Mouse (Mus musculus) cerebellum, adult 9-10 months (tissue): ENCODE data around the gene Ptprd.

Source experiments
- DNase-seq: peaks from one replicate; pipeline ENCODE4 v3.0.0; 2022

Ptprd gene

DNA sequence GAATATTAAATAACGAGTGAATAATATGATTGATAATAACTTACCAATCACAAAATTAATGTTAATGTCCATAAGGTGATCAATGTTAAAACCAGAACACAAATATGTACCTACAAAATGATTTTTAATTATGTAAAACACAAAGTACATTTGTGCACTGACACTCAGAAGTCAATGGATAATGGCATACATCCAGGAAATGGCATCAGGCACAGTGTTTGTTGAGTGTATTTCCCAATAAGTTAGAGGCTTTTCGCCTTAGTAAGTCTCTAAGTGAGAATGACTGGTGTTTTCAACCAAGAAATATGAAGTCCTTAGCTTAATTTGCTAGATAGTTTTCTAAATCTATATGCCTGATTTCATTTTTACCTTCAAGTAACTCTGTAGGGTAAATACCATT, 1843.5 kb downstream of the Ptprd start:
- DNase-seq: no peak

DNA sequence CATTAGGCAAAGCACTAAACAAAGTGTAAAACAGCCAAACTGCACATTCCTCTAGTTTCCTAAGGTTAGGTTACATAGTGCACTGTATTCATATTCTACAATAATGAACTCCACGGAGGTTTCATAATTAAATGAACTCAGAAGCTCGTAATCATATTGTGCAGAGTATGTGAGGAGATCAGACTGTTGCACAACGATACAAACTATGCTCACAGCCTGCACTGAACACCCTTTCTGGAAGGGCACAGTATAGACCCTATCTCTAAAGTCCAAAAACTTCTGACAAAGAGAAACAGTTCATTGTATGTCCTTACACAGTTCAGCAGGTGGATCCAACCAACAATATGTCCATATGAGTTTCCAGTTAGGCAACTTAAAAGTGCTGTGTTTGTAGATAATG, 1844.5 kb downstream of the Ptprd start:
- DNase-seq: no peak

DNA sequence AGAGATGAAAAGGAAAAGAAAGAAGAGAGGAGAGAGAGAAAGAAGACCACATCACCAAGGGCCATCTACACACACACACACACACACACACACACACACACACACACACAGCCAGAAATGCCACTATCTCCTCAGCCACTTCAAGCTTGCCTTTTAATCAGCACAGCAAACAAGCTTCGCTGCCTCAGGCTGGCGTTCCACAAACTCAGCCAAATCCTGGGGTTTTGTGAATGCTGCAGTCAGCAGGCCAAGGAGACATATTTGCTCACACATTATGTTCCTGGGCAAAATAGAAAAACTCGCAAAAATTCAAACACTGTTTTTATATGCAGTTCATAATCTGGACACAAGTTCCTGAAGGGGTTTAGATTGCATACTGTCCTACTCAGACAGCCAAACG, 1845.9 kb downstream of the Ptprd start:
- DNase-seq: peak; percentile 86

DNA sequence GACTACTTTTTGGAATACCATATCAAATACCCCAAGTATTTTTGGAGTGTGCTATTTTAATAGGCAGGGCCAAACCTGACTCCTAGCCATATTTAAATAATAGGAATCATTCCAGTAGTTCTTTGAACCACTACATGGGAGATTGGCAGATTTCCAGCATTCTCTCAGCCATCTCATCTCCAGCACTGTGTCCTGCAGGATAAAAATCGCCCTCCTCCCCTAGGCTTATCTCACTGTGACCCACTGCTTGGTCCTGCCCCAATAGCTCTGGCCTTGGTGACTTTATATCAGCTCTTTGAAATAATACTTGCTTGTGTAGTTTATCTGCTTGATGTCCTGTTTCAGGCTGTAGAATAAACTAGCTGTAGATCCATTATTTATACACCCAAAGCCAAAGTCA, 1850.2 kb downstream of the Ptprd start:
- DNase-seq: no peak

DNA sequence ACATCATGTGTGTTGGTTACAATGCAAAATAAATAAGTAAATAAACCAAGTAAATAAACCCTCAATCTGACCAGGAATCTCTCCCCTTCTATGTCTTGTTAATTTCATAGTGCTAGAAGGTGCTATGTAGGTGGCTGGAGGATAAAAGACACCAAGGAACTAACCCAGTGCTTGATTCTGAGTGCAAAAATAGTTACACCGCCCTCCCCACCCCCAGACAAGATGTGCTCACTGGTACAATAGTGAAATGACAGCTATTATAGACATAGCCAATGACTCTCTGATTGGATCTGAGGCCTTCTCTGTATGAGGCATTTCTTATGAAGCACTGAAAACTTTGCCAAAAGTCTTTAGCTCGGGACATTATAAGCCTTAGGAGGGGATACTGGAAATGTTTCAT, 1857.6 kb downstream of the Ptprd start:
- no peak for DNase-seq

DNA sequence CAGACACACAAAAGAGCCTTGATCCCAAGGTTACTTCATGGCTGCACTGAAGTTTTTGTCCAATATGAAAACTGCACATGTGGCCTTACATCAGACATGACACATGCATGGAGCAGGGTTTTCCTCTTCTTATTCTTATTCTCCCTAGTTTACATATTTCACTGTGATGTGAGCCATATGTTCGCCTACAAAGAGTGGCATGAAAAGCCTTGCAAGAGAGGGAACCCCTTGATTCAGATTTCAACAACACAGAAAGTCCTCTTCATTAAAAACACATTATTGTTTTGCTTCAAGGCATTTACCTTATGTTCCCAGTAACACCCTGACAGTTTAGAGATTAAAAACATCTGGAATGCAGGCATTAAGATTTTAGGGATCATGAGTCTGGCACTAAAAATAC, 1859.3 kb downstream of the Ptprd start:
- no peak for DNase-seq

DNA sequence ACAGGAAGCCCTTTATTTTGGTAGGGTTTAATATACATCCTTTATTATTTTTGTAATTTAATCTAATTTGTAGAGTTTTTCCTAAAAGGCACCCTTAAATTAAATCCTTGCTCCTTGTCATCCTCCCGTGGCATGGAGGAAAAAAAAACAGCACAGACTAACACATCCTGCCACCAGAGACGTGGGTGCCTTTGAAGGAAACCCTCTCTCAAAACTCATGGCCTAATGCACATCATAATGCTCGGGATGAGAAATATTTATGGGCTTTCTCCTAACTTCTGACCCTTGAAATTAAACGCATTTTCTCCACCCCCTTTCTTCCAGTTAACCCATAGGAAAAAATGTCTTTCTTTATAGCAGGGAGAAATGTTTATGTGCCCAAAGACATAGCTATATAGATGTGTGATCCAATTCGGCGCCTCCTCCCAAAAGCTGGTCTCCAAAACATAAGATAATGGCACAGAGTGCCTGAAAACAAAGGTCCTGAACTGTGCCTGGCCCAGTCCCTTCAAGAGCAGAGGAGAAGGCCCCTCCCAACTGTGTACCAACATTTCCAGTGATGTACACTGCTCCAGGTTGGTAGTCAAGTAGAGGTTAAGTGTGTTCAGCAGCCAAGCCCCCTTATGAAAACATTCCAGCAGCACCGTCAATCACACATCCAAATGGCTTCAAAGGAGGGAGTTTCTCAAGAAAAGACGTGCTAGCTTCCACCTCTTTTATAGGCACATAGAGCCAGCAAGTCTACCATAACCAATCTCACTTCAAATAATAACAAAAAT, 1860.4 kb downstream of the Ptprd start:
- DNase-seq: no peak

DNA sequence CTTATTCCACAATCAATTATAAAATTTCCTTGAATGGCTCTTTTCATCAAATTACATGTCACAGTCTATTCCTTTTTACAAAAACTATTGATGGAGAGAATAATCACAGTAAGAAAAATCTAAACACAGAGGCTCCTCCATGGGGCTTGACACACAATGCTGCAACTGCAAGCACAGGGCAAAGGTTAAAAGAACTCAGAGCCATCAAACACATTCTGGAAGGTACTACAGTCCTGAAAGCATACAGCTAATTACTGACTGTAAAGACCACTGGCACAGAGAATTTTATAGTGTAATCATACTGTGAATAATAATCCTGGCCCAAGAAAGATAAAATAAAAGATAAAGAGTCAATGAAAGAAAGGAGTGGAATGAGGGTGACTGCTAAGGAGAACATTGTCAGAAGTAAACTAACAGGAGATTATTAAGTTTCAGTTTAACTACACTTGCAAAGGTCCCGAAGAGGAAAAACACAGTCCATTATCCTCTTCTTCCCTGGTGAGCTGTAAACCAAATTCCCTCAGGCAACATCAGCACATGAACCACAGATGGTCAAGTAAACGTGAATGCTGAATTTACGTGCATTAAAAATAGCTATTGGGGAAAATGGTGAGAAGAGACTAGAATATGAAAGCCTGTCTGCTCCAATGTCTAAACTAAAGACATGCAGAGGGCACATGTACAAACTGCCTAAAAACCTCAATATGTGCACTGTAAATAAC, 1861.4 kb downstream of the Ptprd start:
- DNase-seq: no peak

DNA sequence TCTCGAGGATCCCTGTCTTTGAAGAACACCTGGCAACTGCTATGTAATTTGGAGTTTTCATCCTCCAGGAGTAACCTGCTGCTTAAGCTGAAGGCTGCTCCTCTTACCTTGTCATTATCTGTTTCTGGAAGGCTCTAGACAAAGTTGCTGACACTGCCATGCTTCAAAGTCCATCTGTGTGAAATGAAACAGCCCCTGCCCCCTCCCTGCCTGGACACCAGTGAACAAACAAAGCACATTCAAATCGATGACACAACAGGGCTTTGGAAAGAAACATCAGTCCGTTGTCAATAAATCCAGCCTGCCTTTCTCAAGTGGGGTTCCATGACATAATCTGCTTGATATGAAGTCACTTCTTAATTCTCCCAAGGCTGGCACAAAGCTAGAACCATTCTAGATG, 1867.7 kb downstream of the Ptprd start:
- DNase-seq: no peak

DNA sequence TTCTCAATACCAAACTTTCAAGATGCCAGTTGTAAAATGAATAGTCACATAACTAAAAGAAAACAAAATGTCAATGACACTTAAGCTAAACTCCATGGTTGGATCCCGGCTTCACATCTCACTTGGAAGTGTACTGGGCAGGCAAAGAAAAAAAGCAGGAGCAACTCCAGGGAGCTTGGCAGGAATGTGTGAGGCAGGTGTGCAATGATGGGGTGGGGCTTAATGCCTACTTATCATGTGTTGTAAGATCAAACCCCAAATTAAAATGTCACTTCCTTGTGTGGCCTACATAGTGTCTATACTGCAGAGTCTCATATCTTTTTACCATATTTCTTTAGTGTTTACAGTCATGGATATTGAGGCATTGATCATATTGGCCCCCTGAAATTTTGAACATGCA, 1873.8 kb downstream of the Ptprd start:
- DNase-seq: no peak

DNA sequence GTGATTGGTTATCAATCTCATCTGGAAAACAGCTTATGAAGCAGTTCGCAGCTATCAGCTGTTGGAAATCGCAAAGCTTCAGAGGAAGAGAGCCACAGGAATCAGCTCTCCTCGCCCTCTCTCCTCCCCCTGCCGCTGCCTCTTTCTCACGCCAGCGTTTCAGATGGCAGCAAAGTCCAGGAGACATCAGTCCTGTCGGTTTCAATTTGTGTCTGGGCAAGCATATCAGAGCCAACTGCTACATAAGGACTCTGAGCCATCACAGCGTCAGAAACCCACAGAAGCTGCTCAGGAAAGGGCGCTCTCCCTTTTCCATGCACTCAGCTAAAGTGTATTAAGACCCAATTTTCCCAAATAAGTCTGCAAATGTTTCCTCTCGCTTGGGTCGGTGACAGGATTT, 1884.4 kb downstream of the Ptprd start:
- peak; percentile 89 for DNase-seq

DNA sequence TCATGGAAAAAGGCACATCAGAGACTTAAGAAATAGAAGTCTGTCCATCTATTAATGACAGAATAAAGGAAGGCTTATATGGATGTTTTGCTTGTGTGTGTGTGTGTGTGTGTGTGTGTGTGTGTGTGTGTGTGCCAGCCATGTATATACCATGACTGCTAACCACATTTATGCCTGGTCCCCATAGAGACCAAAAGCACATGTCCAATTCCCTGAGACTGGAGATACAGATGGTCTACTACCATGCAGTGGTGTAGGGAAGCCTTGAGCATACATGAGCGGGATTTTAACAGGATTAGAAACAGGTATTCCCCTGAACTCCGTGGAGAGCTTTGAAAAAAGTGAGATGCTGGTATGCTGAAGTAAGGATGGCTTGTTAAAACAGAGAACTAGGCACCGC, 1886.1 kb downstream of the Ptprd start:
- DNase-seq: no peak

DNA sequence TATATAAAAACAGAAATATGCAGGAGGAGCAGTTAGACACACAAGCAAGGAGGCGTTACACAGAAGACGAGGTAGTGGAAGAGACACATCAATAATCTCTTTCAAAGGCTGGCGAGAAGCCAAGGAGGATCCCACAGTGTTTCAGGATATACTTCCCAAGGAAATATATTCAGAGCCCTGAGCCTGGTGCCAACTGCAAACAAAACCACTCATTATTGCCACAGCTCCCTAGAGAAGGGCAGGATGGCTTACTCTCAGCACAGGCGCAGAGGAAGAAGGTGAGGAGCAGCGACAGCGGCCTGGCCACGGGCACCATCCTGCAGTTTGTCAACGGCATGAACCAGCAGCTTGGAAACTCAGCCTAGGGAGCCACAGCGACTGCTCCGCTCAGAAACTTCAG, 1886.8 kb downstream of the Ptprd start:
- DNase-seq: peak; percentile 70

DNA sequence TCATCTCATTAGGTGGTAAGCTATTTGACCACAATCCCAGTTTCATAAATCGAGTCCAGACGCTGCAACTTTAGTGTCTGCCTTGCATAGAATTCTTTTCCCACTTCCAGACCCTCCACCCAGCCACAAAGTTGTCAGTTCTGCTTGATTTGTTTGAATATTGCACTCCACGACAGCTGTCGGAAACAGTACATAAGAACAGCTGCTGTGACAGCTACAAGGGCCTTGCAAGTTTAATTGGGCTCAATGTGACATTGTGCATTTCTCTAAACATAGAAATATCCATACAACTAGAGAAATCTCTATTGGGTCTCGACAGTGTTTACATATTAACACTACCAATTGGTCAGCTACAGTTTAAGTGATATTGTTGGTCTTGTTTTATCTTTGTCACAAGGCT, 1887.3 kb downstream of the Ptprd start:
- no peak for DNase-seq

DNA sequence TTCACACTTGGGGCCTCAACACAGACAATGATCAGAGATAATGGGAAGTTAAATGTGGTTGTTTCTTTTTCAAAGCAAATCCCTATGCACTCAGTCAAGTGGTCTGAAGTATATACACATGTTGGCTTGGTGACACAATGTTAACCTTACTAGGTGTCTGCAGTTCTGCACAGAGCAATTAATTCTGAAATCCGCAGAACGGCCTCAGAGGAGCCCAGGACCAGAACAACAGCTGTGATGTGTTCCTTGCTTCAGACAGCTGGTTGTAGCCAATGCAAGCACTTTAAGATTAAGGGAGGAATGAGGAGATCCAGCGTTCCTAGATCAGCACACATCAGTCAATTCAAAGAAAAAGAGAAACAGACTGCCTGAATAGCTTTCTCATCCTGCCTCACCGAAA, 1891.9 kb downstream of the Ptprd start:
- DNase-seq: no peak

DNA sequence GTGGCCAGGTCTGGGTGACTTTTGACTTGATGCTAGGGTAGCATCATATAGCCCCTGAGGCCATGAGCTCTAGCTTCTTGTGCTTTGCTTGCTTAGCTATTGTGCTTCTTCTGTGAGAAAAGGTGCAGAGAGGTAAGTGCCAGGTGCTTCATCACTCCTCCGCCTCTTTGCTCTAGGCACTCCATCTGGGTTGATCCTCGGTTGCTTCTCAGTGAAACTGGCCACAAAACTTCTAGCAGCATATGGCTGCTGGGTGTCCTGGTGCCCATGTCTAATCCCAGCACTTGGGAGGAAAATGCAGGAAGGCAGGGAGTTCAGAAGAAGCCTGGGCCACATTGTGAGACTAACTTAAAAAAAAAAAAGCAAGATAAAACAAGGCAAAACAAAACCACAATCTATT, 1895.8 kb downstream of the Ptprd start:
- no peak for DNase-seq

DNA sequence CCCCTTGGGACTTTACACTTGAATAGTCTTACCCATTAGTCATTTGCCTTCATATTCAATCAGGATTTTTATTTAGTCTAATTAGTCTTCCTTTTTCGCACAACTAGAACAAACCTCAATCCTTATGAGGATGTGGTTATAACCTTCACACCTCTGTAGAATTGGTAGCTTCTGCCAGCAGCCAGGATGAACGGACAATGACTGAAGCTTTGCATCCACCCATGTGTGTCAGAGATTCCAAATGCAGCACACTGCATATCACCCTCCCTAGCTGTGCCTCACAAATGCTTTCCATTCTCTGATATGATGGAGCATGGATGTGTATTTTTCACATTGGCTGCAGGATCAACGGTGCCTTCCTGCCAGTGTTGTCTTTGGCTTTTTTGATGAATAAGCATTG, 1898.0 kb downstream of the Ptprd start:
- DNase-seq: no peak

DNA sequence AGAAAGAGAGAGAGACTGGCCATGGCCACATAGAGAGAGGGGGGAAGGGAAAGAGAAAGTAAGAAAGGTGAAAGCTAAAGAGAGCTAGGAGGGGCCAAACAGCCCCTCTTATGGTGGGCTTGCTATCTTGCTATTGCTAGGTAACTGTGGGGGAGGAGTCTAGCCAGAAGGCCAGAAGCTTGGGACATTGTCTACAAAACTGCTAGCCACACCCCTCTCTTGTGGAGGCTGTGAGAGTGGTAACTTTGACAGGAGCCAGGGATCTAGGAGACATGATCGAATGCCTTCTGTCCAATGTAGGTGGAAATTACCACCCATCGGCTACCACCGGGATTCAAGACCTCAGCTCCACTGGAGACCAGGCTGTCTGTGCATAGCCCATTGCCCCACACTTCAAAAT, 1899.2 kb downstream of the Ptprd start:
- DNase-seq: no peak

DNA sequence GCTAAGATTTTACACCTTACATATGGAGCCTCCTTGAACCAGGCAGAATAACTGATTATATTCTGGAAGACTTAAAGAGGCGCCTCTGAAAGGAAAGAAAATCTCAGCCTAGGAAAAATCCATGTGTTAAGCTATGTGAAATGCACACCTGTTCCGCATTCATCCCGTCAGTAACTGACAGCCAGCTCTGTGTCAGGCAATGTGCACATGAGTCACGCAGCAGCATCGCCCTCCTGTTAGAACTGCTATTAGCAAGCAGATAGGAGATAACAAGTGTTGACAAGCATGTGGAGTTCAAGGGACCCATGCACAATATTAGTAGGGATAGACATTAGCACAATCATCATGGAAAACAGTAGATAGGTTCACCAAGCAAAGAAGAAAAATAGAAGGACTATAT, 1905.8 kb downstream of the Ptprd start:
- no peak for DNase-seq

DNA sequence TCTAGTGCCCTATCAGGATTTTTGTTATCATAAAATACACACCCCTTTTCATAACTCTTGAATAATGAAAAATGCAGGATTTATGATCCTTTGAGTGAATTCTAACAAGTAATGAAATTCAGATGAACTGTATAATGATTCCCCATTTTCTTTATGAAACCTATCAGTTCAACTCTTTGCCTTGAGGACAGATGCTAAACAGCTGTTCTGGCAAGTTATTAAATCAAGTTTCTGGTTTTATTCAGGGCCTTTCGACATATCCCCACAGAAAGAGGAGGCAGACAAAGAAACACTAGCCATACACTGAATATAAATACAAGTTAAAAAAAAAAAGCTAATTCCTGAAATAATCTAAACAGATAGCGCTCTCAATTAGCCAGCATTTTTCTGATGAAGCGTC, 1914.4 kb downstream of the Ptprd start:
- no peak for DNase-seq

DNA sequence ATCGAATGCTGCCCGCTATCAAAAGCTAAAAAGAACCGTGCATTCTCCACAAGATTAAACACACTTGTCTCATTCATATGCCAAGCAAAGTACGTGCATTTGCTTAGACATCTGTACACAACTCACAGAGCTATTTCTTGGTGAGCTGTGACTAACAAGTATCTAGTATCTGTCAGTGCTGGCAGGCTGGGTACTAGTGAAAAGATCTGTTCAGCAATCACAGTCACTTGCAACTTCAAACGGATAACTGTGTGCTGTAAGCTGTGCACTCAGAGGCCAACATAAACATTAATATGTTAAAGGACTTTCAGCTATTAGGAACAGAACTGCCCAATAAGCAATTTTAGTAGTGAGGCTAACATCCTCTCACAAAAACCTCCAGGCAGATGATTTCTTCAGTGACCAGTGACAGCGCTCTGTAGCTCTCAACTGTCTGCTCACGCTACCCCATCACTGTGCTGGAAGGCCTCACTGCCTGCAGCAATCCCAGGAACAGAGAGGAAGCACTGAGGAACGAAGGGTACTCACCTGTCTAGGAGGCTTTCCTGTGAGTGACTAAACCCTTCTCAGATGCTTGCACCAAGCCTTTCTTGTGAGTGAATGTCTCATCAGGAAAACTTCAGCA, 1918.9 kb downstream of the Ptprd start:
- no peak for DNase-seq

DNA sequence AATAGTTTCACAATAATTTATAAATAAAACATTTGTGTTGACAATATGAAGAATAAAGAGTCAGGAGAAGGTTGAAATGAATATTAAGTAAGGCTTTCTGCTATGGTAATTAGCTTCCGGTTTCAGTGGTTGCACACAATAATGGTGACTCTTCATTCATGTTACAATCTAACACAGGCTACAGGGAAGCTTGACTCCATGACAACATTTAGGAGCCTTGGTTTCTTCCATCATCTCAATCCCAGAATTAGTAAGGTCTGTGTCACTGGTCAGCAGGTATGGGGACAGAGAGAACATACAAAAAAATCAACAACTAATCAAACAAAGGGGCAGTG, 1921.3 kb downstream of the Ptprd start:
- DNase-seq: no peak

DNA sequence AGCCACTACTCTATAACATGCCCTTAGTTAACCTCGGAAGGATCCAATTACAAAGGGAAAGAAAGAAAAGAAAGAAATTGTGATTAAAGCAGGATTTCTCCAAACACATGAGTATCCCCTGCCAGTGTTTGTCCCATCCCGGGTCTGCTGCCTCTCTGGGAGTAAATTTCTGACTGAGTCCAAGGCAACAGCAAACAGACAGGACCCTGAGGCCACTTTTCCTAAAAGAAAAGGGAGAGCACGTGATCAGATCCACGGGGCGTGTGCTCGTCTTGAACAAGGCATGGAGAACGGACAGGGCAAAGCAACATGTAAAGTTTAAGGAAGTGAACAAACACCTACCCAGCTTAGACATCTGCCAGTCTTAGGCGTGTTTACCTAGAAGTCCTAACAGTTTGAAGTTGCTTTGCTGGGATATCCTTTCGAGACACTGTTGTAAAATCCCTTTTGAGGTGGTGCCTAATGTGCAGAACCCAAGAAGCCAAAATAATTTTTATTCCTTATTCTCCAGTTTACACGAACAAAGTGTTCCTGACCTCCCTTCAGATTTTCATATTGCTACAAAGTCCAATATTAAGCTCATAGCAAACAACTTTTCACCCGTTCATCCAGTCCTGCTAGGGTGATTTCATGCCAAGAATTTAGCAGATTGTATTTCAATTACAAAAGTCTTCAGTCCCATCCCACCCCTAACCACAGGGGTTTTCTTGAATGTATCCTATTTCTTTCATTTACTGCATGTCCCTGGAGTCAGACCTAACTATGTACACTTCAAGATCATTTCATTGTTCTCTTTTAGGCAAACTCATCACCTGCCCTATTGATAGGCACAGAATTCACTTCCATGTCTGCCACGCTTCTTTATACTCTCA, 1921.9 kb downstream of the Ptprd start:
- no peak for DNase-seq
